Mouse (Mus musculus) liver, embryonic 16.5 days (tissue): ENCODE results near the gene Nfu1. TPM values are rescaled to one million over a fixed set of nuclear protein-coding genes. Genes with fewer than 3 reads are reported as not detected.
A peak's percentile ranks its signal among the peaks of the same experiment; 100 is the strongest.

ENCODE experiments used
- ATAC-seq: fragments of 200-750 bp; cut with Nextera tagmentation; 2 replicates; pipeline ENCODE4 v1.8.0; 2017; ENCODE audit warnings: low read depth, mild to moderate bottlenecking, moderate number of reproducible peaks, moderate library complexity
- H3K27ac ChIP-seq: fragments of 300-500 bp; sonication (generic); 2 replicates; pipeline ENCODE4 v1.5.1; 2014; ENCODE audit warnings: mild to moderate bottlenecking, low read length
- H3K27me3 ChIP-seq: fragments of 300-500 bp; sonication (generic); 2 replicates; pipeline ENCODE4 v1.6.1; 2014; ENCODE audit warnings: low read depth, low read length, mixed read lengths; ENCODE audit not compliant: control insufficient read depth, insufficient read depth
- H3K36me3 ChIP-seq: fragments of 300-500 bp; sonication (generic); 2 replicates; pipeline ENCODE4 v1.6.1; 2014; ENCODE audit warnings: mild to moderate bottlenecking; ENCODE audit not compliant: control insufficient read depth, insufficient read depth
- H3K4me1 ChIP-seq: fragments of 300-500 bp; sonication (generic); 2 replicates; pipeline ENCODE4 v1.6.1; 2014; ENCODE audit warnings: low read depth, low read length, mixed read lengths; ENCODE audit not compliant: control insufficient read depth
- H3K4me2 ChIP-seq: fragments of 300-500 bp; sonication (generic); 2 replicates; pipeline ENCODE4 v1.6.1; 2014; ENCODE audit warnings: low read depth, low read length, mixed read lengths
- H3K4me3 ChIP-seq: fragments of 300-500 bp; sonication (generic); 2 replicates; pipeline ENCODE4 v1.5.1; 2014; ENCODE audit warnings: low read depth, mild to moderate bottlenecking, low read length
- H3K9ac ChIP-seq: fragments of 300-500 bp; sonication (generic); 2 replicates; pipeline ENCODE4 v1.6.1; 2014; ENCODE audit warnings: low read depth, low read length
- H3K9me3 ChIP-seq: fragments of 300-500 bp; sonication (generic); replicated peaks from 2 replicates; pipeline ENCODE4 v1.6.1; 2016; ENCODE audit warnings: low read length; ENCODE audit not compliant: control insufficient read depth
- WGBS: fragments of 180-500 bp; shearing (Covaris S2); extraction: QIAGEN DNeasy Blood & Tissue Kit; methylation state at CpG from one replicate; pipeline ENCODE4 v1.1.7; 2014; ENCODE audit not compliant: insufficient replicate concordance; 5-methylcytosine and 5-hydroxymethylcytosine counted together
- polyA plus RNA-seq: library from polyadenylated mRNA; unstranded; fragments of >200 nt; fragmentation: Nextera tagmentation; extraction: Ambion mirVana; gene quantifications from 2 replicates; pipeline ENCODE4 v1.2.1, GENCODE M21; 2015

Nfu1 gene
- 40.9 and 44.0 TPM in 2 replicates for polyA plus RNA-seq

- Histone ChIP-seq H3K9ac (peak within 1 kb of the TSS; percentile 93), H3K27ac (peak within 1 kb of the TSS; percentile 92), H3K4me2 (peak within 1 kb of the TSS; percentile 81), H3K4me1 (peaks cover 11% of the 10 kb centered on the region), H3K4me3 (peak within 1 kb of the TSS; percentile 87), H3K27me3 (no peaks in the 10 kb centered on the region), H3K36me3 (no peaks in the 10 kb centered on the region), H3K9me3 (no peaks in the 10 kb centered on the region)
- ATAC-seq = no peak
- WGBS = 55% methylated on average over 6 of the region's 6 CpGs
Measured at GRCm38 (mm10) chr6:87008887-87009286, at the start of gene Nfu1. Gene Nfu1 (plus strand): TSS chr6:87009236.

- no peaks in the 10 kb centered on the region for H3K9me3 ChIP-seq
- H3K4me2 ChIP-seq = no peak overlapping the region
- H3K4me1 ChIP-seq = no peaks in the 10 kb centered on the region
- H3K27me3 ChIP-seq = no peaks in the 10 kb centered on the region
- H3K27ac ChIP-seq = no peak overlapping the region
- no peak overlapping the region for H3K9ac ChIP-seq
- H3K36me3 ChIP-seq = peaks cover 4% of the 10 kb centered on the region
- 73% methylated on average over 7 of the region's 7 CpGs for WGBS
- H3K4me3 ChIP-seq = no peak overlapping the region
- no peak for ATAC-seq
Measured at GRCm38 (mm10) chr6:86963987-86964685, 44.9 kb upstream of the Nfu1 start.

GRCm38 (mm10) chr6:86967166-86967565 lies 41.9 kb upstream of the Nfu1 start:
- Histone ChIP-seq H3K4me3 (no peak overlapping the region), H3K27ac (no peak overlapping the region), H3K36me3 (peaks cover 4% of the 10 kb centered on the region), H3K4me2 (no peak overlapping the region), H3K27me3 (no peaks in the 10 kb centered on the region), H3K9ac (no peak overlapping the region), H3K4me1 (no peaks in the 10 kb centered on the region), H3K9me3 (no peaks in the 10 kb centered on the region)
- 68% methylated on average over 2 of the region's 2 CpGs for WGBS
- ATAC-seq = no peak

GRCm38 (mm10) chr6:86973956-86974355 lies 35.1 kb upstream of the Nfu1 start:
- H3K9ac ChIP-seq = no peak overlapping the region
- no peak overlapping the region for H3K4me2 ChIP-seq
- ATAC-seq = no peak
- H3K4me1 ChIP-seq = no peaks in the 10 kb centered on the region
- H3K27me3 ChIP-seq = no peaks in the 10 kb centered on the region
- no peaks in the 10 kb centered on the region for H3K9me3 ChIP-seq
- H3K4me3 ChIP-seq = no peak overlapping the region
- H3K36me3 ChIP-seq = peaks cover 6% of the 10 kb centered on the region
- WGBS = 73% methylated on average over 4 of the region's 4 CpGs
- no peak overlapping the region for H3K27ac ChIP-seq

- no peak overlapping the region for H3K4me2 ChIP-seq
- no peaks in the 10 kb centered on the region for H3K9me3 ChIP-seq
- H3K4me1 ChIP-seq = no peaks in the 10 kb centered on the region
- H3K27ac ChIP-seq = peak overlapping the region; percentile 25; the same call in 1 of the 2 replicates
- ATAC-seq = peak; percentile 45; the same call in 1 of the 2 replicates
- no peak overlapping the region for H3K9ac ChIP-seq
- no peak overlapping the region for H3K4me3 ChIP-seq
- 67% methylated on average over 8 of the region's 8 CpGs for WGBS
- H3K36me3 ChIP-seq = no peaks in the 10 kb centered on the region
- no peaks in the 10 kb centered on the region for H3K27me3 ChIP-seq
Measured at GRCm38 (mm10) chr6:86978156-86978908, 30.7 kb upstream of the Nfu1 start.

- Histone ChIP-seq H3K4me1 (no peaks in the 10 kb centered on the region), H3K27me3 (no peaks in the 10 kb centered on the region), H3K9ac (no peak overlapping the region), H3K27ac (no peak overlapping the region), H3K36me3 (no peaks in the 10 kb centered on the region), H3K9me3 (no peaks in the 10 kb centered on the region), H3K4me2 (no peak overlapping the region), H3K4me3 (no peak overlapping the region)
- no peak for ATAC-seq
- 57% methylated on average over 6 of the region's 6 CpGs for WGBS
Measured at GRCm38 (mm10) chr6:86978909-86979265, 30.1 kb upstream of the Nfu1 start.

GRCm38 (mm10) chr6:86981206-86981605 lies 27.8 kb upstream of the Nfu1 start:
- 68% methylated on average over 2 of the region's 2 CpGs for WGBS
- H3K4me1 ChIP-seq = no peaks in the 10 kb centered on the region
- no peak overlapping the region for H3K4me3 ChIP-seq
- no peak overlapping the region for H3K4me2 ChIP-seq
- H3K9ac ChIP-seq = no peak overlapping the region
- no peak overlapping the region for H3K27ac ChIP-seq
- no peaks in the 10 kb centered on the region for H3K9me3 ChIP-seq
- no peaks in the 10 kb centered on the region for H3K27me3 ChIP-seq
- no peak for ATAC-seq
- no peaks in the 10 kb centered on the region for H3K36me3 ChIP-seq

GRCm38 (mm10) chr6:86985314-86986106 lies 23.5 kb upstream of the Nfu1 start:
- Histone ChIP-seq H3K9ac (no peak overlapping the region), H3K27ac (no peak overlapping the region), H3K36me3 (no peaks in the 10 kb centered on the region), H3K27me3 (no peaks in the 10 kb centered on the region), H3K9me3 (no peaks in the 10 kb centered on the region), H3K4me1 (no peaks in the 10 kb centered on the region), H3K4me2 (no peak overlapping the region), H3K4me3 (no peak overlapping the region)
- WGBS = 70% methylated on average over 8 of the region's 8 CpGs
- ATAC-seq = no peak
